Mouse (Mus musculus) lung, postnatal 0 days (tissue): ENCODE results near the gene Slc23a2. TPM values are rescaled to one million over a fixed set of nuclear protein-coding genes. Genes with fewer than 3 reads are reported as not detected.

Experiments
- ATAC-seq: fragments of 200-750 bp; cut with Nextera tagmentation; 2 replicates; pipeline ENCODE4 v1.8.0; 2017; ENCODE audit warnings: moderate library complexity
- DNase-seq: peaks from one replicate; pipeline ENCODE4 v3.0.0-alpha.2; 2016; ENCODE audit warnings: low spot score
- H3K27ac ChIP-seq: fragments of 300-500 bp; sonication (generic); 2 replicates; pipeline ENCODE4 v1.5.1; 2014; ENCODE audit warnings: antibody characterized with exemption, mild to moderate bottlenecking, low read length, mixed read lengths
- H3K27me3 ChIP-seq: fragments of 300-500 bp; sonication (generic); replicated peaks from 2 replicates; pipeline ENCODE4 v1.6.1; 2014; ENCODE audit warnings: low read length, mixed read lengths; ENCODE audit not compliant: insufficient read depth
- H3K36me3 ChIP-seq: fragments of 300-500 bp; sonication (generic); 2 replicates; pipeline ENCODE4 v1.6.1; 2014; ENCODE audit warnings: low read length, mixed read lengths; ENCODE audit not compliant: insufficient read depth
- H3K4me1 ChIP-seq: fragments of 300-500 bp; sonication (generic); 2 replicates; pipeline ENCODE4 v1.6.1; 2014; ENCODE audit warnings: antibody characterized with exemption, low read depth, low read length, mixed read lengths; ENCODE audit not compliant: insufficient read depth
- H3K4me2 ChIP-seq: fragments of 300-500 bp; sonication (generic); replicated peaks from 2 replicates; pipeline ENCODE4 v1.6.1; 2014; ENCODE audit warnings: low read depth, mild to moderate bottlenecking, low read length, moderate library complexity, mixed read lengths
- H3K4me3 ChIP-seq: fragments of 300-500 bp; sonication (generic); 2 replicates; pipeline ENCODE4 v1.5.1; 2014; ENCODE audit warnings: low read depth, low read length
- H3K9ac ChIP-seq: fragments of 300-500 bp; sonication (generic); replicated peaks from 2 replicates; pipeline ENCODE4 v1.6.1; 2014; ENCODE audit warnings: low read depth, mild to moderate bottlenecking
- H3K9me3 ChIP-seq: fragments of 300-500 bp; sonication (generic); 2 replicates; pipeline ENCODE4 v1.6.1; 2016; ENCODE audit warnings: low read length, mixed read lengths
- CTCF ChIP-seq: IDR thresholded peaks from 2 replicates; pipeline ENCODE4 v1.5.1; 2016; ENCODE audit warnings: antibody characterized with exemption, mild to moderate bottlenecking
- EP300 ChIP-seq: IDR thresholded peaks from 2 replicates; pipeline ENCODE4 v1.6.1; 2016; ENCODE audit warnings: antibody characterized with exemption, mild to moderate bottlenecking, control low read depth
- WGBS: fragments of 180-500 bp; shearing (Covaris S2); extraction: QIAGEN DNeasy Blood & Tissue Kit; methylation state at CpG from one replicate; pipeline ENCODE4 v1.1.7; 2014; 5-methylcytosine and 5-hydroxymethylcytosine counted together
- polyA plus RNA-seq: library from polyadenylated mRNA; unstranded; fragments of >200 nt; fragmentation: Nextera tagmentation; extraction: Ambion mirVana; gene quantifications from 2 replicates; pipeline ENCODE4 v1.2.1, GENCODE M21; 2015

Gene Slc23a2
- polyA plus RNA-seq, 1 experiment from 2014 or later = 35.8 TPM

- DNase-seq = no peak
- no peaks in the 10 kb centered on the region for H3K9me3 ChIP-seq
- ATAC-seq = no peak
- WGBS = 77% methylated on average over 4 of the region's 4 CpGs
- H3K36me3 ChIP-seq = peaks cover 18% of the 10 kb centered on the region
- H3K4me1 ChIP-seq = no peaks in the 10 kb centered on the region
- TF ChIP-seq CTCF (no peak), EP300 (no peak)
- H3K27ac ChIP-seq = no peak overlapping the region
- no peak overlapping the region for H3K9ac ChIP-seq
- H3K4me3 ChIP-seq = no peak overlapping the region
- no peaks in the 10 kb centered on the region for H3K27me3 ChIP-seq
- H3K4me2 ChIP-seq = no peak overlapping the region
These were observed 91.1 kb downstream of the Slc23a2 start for GRCm38 (mm10) chr2:132053824-132054223.

DNA sequence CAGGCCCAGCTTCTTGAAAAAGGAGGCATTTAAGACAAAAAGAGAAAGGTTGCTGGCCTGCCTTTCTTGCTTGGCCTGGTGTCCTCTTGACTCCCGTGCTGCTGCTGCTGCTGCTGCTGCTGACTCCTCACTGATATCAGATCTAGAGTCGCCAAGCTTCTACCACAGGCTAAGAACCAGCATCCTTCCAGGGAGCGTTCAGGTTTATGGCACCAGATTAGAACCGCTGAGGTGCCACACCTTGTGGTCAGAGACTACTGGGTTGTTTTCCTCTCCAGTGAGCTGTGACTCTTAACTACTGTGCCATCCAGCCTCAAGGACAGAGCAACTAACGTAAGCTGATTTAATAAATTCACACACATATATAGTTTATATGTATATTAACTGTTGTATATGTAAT is 93.1 kb downstream of the Slc23a2 start:
- Histone ChIP-seq H3K4me2 (no peak overlapping the region), H3K27ac (no peak overlapping the region), H3K36me3 (peaks cover 8% of the 10 kb centered on the region), H3K4me3 (no peak overlapping the region), H3K9ac (no peak overlapping the region), H3K9me3 (no peaks in the 10 kb centered on the region), H3K27me3 (no peaks in the 10 kb centered on the region), H3K4me1 (no peaks in the 10 kb centered on the region)
- 73% methylated on average over 5 of the region's 5 CpGs for WGBS
- TF ChIP-seq EP300 (no peak), CTCF (no peak)
- ATAC-seq (no peak), DNase-seq (no peak)

DNA sequence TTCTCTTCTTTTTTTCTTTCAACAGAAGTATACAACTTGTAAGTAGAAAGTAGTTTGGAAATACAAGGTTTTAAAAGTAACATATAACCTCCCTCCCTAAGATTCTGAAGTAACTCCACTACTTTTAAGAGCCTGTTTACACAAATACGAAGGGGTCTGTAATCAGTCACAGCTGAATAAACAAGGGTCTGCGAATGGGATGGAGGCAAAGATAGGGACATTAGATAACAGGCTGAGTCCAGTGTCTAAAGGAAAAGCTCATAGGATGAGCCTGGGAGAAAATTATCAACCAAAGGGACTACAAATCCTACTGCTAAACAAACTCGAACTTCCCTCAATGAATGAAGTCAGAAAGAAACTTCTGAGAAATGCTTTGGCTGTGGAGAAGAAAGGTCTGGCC is 95.0 kb downstream of the Slc23a2 start:
- WGBS = 20% methylated on average over 3 of the region's 3 CpGs
- no peak for ATAC-seq

DNA sequence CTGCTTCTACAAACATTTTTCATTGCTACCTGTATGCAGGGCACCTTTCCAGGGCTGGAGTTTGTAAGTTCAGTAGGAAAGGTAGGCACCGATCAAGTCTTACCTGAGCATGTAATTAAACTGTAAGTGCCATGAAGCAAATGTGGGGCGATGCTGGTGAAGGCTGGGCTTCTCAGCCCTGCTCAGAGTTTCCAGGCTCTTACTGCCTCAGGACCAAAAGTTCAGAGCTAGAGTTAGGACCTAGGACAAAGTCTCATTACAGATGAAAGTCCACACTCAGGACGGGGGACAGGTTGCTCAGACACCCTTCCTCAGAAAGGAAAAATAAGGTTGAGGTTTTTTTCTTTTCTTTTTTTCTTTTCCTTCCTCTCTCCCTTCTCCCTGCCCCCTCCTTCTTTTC is 95.4 kb downstream of the Slc23a2 start:
- Histone ChIP-seq H3K4me2 (no peak overlapping the region), H3K27ac (no peak overlapping the region), H3K9ac (no peak overlapping the region), H3K9me3 (no peaks in the 10 kb centered on the region), H3K4me1 (no peaks in the 10 kb centered on the region), H3K27me3 (no peaks in the 10 kb centered on the region), H3K36me3 (no peaks in the 10 kb centered on the region), H3K4me3 (no peak overlapping the region)
- 72% methylated on average over 3 of the region's 3 CpGs for WGBS
- no peak for TF ChIP-seq EP300
- no peak for TF ChIP-seq CTCF
- ATAC-seq = no peak
- no peak for DNase-seq

More for the DNA sequence above, 95.0 kb downstream of the Slc23a2 start:
- no peaks in the 10 kb centered on the region for H3K9me3 ChIP-seq
- no peak for DNase-seq
- TF ChIP-seq CTCF (no peak), EP300 (no peak)
- H3K36me3 ChIP-seq = no peaks in the 10 kb centered on the region
- no peak overlapping the region for H3K4me3 ChIP-seq
- H3K27ac ChIP-seq = no peak overlapping the region
- no peaks in the 10 kb centered on the region for H3K27me3 ChIP-seq
- H3K4me2 ChIP-seq = no peak overlapping the region
- no peaks in the 10 kb centered on the region for H3K4me1 ChIP-seq
- H3K9ac ChIP-seq = no peak overlapping the region

- Histone ChIP-seq H3K9me3 (no peaks in the 10 kb centered on the region), H3K4me1 (no peaks in the 10 kb centered on the region), H3K27ac (no peak overlapping the region), H3K36me3 (no peaks in the 10 kb centered on the region), H3K27me3 (no peaks in the 10 kb centered on the region), H3K4me3 (no peak overlapping the region), H3K9ac (no peak overlapping the region), H3K4me2 (no peak overlapping the region)
- ATAC-seq (peak; percentile 17), DNase-seq (peak; percentile 46)
- WGBS = 52% methylated on average over 11 of the region's 11 CpGs
- TF ChIP-seq CTCF = no peak
- TF ChIP-seq EP300 = no peak
These were observed 96.7 kb downstream of the Slc23a2 start for GRCm38 (mm10) chr2:132048143-132048772.

- Histone ChIP-seq H3K9me3 (no peaks in the 10 kb centered on the region), H3K36me3 (no peaks in the 10 kb centered on the region), H3K4me2 (no peak overlapping the region), H3K4me3 (no peak overlapping the region), H3K4me1 (no peaks in the 10 kb centered on the region), H3K9ac (no peak overlapping the region), H3K27ac (no peak overlapping the region), H3K27me3 (no peaks in the 10 kb centered on the region)
- 69% methylated on average over 4 of the region's 4 CpGs for WGBS
- no peak for ATAC-seq
- no peak for TF ChIP-seq EP300
- no peak for TF ChIP-seq CTCF
- no peak for DNase-seq
These were observed 97.5 kb downstream of the Slc23a2 start for GRCm38 (mm10) chr2:132047364-132047763.

DNA sequence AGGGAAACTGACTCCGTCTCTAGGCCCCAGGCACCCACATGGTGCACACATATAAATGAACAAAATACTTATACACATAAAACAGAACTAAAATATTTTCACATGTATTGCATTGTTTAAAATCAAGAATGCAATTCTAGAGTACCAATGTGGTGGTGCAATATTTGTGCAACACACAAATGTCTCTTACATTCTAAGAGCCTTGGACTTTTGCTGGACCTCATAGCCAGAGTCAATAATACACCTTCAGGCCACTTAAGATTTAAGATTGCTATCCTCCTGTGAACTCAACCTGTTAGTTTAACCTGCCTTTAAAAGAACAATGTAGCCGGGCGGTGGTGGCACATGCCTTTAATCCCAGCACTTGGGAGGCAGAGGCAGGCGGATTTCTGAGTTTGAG is 98.2 kb downstream of the Slc23a2 start:
- no peak overlapping the region for H3K4me3 ChIP-seq
- no peak overlapping the region for H3K9ac ChIP-seq
- H3K27me3 ChIP-seq = no peaks in the 10 kb centered on the region
- H3K36me3 ChIP-seq = no peaks in the 10 kb centered on the region
- H3K27ac ChIP-seq = no peak overlapping the region
- H3K9me3 ChIP-seq = no peaks in the 10 kb centered on the region
- 76% methylated on average over 4 of the region's 4 CpGs for WGBS
- ATAC-seq (no peak), DNase-seq (peak; percentile 72)
- H3K4me1 ChIP-seq = no peaks in the 10 kb centered on the region
- no peak overlapping the region for H3K4me2 ChIP-seq
- TF ChIP-seq CTCF (no peak), EP300 (peak; percentile 61)
